Mouse (Mus musculus): ENCODE measurements around the gene Xylb.

The Xylb gene

DNA sequence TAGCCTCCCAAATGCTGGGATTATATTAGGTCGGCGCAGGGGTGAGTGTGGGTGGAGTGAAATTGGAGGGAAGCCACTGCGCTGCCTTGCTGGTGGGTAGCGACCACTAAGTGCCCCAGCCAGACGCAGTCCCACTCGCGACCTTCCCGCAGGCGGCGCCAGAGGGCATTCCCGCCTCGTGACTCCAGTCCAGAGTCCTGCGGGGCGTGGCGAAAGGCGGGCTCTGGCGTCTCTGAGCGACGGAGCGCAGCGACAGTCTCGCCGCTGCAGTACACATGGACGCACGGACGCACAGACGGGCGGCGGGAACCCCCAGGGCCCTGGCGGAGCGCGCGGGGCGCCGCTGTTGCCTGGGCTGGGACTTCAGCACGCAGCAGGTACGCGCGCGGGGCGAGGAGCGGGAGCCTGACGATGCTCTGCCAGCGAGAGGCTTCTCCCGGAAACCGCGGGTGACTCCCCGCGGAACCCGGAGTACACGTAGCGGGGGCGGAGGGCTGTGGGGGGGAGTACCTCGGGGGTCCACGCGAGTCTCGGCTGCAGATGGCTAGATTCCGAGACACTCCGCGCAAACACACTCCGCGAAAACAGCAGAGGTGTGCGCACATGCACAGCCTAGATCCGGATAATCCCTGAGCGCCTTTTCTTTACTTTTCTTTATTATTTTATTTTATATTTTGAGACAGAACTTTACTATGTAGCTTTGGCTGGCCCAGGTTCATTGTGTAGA is at the start of gene Xylb:
TSS of gene Xylb (plus strand) at position 51 of the 727 bp plus-strand sequence.
- DNase-seq (ENCODE audit: extremely low spot score, low read depth, low spot score): peak; percentile 57

DNA sequence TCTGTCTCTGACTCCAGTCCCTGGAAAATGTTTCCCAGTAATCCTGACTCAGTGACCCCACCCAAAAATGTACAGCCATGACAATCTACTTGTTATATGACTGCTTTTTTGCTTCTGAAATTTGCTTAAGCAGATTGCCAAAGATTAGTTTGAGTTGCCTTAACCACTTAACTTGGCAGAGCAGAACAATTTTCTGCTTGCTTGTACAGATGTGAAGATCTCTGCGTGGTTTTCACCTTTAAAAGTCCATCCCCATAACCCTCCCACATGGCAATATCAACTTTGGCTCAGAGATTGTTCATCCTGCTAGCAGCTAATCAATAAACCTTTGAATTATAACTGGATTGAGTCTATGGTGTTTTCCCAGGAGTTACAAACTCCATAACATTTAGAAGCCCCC is 48.1 kb upstream of the Xylb start:
- no peak for DNase-seq (ENCODE audit: extremely low spot score, low read depth, low spot score)

DNA sequence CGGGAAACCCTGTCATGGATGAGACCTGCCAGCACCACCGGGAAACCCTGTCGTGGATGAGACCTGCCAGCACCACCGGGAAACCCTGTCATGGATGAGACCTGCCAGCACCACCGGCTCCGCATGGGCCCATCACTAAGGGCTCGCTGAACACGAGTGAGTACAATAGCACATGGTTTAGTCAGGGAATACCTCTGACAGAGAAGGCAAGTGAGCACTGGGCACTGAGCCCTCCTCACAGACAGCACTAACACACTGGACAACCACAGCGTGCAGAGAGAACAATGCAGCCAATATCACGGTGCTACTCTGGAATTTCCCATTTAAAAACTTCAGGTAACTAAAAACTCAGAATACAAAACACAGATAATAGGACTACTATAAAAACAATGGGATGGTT is 44.1 kb upstream of the Xylb start:
- DNase-seq (ENCODE audit: extremely low spot score, low read depth, low spot score): no peak

DNA sequence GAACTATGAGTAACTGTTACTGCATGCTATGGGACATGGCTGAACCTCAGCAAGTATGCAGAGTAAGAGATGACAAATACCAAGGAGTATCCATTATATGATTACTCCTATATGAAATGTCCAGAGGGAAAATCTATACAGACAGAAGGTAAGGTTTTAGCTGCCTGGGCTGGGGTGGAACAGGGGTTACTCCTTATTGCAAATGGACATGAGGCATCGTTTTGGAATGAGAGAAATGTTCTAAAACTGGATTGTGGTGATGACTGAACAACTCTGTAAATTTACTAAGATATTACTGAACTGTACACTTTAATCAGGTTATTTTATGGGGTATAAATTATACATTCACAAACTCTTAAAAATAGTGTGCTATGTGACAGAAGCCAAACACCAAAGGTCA is 38.3 kb upstream of the Xylb start:
- DNase-seq (ENCODE audit: extremely low spot score, low read depth, low spot score): no peak

DNA sequence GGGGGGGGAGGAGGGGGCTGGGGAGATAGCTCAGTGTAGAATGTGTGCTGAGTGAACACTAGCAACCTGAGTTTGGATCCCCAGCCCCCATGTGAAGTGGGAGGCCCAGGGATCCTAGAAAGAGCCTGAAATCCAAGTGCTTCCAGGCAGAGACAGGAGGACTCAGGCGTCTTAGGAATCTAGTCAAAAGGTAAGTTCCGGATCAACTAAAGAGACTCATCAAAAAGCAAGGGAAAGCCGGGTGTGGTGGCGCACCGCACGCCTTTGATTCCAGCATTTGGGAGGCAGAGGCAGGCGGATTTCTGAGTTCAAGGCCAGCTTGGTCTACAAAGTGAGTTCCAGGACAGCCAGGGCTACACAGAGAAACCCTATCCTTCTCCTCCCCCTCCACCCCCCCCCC is 36.7 kb upstream of the Xylb start:
- no peak for DNase-seq (ENCODE audit: extremely low spot score, low read depth, low spot score)

DNA sequence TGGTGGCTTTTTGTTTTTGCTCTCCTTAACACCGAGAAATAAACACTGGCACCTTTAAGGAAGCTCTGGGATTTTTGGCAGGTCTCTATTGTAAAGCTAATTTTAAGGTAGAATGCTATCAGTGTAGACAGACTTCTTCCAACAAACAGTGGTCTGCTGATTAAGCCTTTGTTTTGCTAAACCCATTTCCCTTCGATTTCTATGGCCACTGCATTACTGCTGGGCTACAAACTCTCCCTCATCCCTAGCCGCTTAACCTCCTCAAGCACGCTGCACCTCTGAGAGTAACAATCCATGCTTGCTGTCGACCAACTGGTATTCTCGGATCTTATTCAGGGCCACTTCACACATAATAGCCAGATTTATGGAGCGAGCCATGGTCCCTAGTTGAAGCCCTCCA is 36.2 kb upstream of the Xylb start:
- no peak for DNase-seq (ENCODE audit: extremely low spot score, low read depth, low spot score)

DNA sequence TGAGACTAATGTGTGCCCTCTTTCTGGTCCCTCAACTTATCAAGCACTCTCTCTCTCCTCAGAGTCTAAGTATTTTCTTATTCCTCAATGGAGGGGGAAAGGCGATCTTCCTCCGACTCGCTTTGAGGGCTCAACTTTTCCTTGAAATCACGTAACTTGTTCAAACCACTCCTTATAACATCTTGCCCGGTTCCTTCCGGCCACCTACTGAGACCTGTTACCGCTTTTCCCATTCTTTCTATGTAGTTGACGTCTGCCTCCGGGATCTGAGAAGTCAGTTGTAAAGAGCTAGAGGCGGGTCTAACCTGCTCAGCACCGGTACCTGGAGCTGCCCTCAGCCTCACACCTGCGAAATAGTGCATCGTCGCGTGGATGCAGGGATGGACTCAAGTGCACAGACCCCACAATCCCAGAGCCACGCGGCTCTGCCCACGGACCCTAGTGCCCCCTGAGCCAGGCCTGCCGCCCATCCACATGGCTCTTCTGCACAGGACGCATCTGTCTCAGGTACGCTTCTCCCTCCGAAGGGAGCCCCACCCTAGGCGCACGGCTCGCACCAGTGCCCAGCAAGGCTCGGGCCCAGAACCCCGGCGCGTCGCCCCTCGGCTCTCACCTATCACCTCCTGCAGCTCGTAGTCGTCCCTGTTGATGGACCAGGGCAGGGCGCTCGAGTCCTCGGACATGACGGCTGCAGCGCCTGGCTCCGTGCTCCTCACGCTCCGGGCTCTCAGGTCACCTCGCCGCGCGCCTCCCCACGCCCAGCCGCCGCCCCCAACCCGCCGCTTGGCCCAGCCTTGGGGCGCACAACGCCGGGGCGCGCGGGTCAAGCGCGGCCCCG is 35.6 kb upstream of the Xylb start:
- no peak for DNase-seq (ENCODE audit: extremely low spot score, low read depth, low spot score)

DNA sequence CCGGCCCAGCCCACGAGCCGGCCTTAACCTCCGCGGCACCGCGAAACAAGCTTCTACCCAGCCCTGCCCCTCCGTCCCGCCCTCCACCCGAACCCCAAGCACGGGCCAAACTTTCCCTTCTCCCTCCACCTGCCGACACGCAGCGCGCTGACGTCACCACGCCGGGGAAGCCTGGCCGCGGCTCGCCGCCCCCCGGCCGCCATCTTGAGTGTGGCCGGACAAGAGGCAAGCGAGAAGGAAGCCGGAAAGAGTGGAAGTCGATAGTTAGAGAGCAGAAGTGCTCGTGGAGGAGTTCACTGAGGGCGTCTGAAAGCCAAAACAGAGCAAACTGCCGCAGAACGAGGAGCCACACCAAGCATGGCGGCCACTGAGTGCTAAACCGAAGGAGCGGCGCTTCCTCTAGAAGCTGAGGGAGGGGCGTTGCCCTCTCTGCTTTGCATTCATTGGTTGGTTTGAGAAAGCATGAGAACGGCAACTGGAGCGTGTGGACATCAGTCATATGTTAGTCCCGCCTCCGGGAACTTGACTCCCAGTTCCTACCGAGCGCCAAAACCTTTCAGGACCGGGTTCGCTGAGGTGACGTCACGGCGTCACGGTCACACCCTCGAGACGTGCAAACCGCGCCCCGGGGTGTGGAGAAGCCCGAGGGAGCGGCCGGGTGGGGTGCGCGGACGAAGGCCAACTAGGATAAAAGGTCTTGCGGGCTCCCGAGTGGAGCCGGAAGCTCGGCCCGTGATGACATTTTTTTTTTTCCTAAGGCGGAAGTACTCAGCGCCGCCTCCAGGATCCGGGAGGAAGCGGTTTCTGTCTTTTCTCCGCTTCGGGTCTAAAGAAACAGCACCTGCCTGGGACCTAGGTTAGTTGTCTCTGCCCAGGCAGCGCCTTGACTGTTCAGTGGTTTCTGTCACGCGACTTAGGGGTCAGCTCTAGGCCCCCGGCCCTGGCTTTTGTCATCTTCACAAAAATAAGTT is 34.6 kb upstream of the Xylb start, which contains the start of gene Oxsr1:
TSS of gene Oxsr1 (minus strand) at position 139 of the 971 bp plus-strand sequence.
- peak; percentile 98 for DNase-seq (ENCODE audit: extremely low spot score, low read depth, low spot score)

DNA sequence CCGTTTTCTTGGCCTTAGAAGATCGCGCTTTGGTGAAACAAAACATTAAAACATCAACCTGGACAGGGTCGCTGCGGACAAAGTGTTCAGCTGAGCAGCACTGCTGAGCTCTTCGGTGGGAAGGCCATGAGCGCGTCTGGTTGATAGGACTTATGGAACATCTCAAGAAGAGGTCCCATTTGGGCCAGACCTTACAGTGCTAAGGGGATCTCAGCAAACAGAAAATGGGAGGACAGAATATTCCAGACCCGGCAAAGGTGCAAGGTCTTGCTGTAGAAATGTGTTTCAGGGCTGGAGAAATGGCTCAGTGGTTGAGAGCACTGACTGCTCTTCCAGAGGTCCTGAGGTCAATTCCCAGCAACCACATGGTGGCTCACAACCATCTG is 33.9 kb upstream of the Xylb start:
- no peak for DNase-seq (ENCODE audit: extremely low spot score, low read depth, low spot score)

DNA sequence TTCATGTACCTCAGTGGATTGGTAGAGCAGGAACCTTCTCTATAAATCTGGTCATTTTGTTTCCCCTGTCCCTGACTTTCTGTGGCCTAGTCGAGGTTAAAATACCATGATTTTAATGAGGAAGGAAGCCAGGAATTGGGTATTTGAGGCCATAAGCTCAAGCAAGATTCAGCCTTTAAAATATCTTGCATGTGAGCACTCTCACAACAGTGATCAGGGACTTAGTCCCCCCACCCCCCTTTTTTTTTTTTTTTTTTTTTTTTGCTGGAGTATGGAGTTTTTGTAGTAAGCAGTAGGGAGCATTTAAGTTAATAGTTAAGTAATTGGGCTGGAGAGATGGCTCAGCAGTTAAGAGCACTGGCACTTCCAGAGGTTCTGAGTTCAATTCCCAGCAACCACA is 33.1 kb upstream of the Xylb start:
- no peak for DNase-seq (ENCODE audit: extremely low spot score, low read depth, low spot score)

DNA sequence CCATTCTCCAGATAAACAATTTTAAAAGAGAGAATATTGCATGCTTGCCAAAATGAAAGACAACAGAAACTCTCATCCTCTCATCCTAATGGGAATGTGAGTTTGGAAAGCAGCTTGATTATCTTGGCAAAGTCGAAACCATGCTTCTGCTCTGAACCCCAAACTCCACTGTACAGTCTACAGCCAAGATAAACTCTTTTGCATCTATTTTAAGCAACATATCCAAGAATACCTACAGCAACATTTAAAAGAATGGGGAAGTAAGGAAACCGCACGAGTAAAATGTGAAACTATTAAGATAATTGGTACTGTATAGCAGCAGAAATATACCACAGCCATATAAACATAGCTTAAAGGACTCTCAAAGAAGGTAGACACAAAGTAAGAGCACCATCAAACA is 28.7 kb upstream of the Xylb start:
- DNase-seq (ENCODE audit: extremely low spot score, low read depth, low spot score): no peak

DNA sequence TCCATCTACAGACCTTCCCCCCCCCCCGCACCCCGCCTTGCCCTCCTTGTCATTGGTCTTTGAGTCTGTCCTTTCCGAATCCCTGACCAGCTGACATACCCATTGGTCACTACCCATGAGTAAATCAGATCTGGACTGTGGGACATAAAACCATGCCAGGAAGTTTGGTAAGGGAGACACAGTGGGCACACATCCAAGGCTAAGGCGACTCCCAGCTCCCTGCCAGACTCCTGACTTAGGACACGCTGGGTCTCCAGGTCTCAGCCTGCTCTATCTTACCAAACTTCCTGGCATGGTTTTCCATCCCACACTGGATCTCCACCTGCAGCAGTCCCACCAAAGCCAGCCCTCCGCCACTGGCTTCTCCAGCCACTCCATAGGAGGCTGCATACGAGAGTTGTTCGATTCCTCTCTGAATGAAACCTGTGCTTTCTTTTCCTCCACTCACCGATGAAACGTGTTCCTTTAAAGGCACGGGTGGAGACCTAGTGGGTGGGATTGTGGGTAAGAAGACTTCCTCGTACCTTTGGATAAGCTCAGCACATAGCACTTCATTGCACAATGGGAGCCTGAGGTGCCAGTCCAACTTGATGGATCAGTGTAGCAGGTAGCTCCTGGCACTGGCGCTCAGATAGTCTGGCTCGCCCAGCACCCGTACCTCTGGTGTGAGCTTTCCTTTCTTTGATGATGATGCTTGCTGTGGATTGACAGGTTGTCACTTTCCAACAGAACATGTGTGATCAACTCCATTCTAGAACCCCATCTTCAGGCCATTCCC is 26.8 kb upstream of the Xylb start:
- no peak for DNase-seq (ENCODE audit: extremely low spot score, low read depth, low spot score)

DNA sequence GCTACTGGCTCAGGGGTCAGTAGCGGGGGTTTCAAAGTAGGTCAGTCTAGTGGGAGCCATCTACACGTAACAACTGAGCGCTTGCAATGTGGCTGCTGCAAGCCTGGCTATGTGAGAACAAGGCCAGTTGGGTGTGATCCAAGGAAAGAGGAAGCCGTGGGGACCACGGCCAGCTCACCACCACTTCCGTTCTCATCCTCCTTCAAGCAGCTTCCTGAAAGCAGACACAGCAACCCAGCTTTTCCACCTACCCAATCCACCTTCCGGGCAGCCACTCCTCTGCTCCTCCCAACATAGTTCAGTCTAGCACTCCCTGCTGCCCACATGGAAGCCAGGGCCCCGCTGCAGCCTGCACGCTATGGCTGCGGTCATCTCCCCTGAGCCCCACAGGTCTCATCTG is 22.9 kb upstream of the Xylb start:
- DNase-seq (ENCODE audit: extremely low spot score, low read depth, low spot score): no peak

DNA sequence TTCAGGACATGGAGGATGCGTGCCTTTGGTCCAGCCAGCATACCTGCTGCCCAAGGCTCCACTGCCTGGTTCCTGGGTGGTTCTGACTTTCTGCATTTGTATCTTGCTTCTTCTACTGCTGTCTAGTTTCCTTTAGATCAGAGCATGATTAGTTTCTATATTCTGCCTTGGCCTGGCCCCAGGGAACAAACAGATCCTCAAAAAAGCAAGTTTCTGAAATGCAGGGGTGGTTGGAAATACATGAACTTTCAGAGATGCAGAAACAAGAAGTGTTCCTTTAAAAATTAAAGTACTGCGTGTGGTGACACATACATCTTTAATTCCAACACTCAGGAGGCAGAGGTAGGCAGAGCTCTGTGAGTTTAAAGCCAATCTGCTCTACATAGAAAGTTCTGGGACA is 22.3 kb upstream of the Xylb start:
- no peak for DNase-seq (ENCODE audit: extremely low spot score, low read depth, low spot score)

DNA sequence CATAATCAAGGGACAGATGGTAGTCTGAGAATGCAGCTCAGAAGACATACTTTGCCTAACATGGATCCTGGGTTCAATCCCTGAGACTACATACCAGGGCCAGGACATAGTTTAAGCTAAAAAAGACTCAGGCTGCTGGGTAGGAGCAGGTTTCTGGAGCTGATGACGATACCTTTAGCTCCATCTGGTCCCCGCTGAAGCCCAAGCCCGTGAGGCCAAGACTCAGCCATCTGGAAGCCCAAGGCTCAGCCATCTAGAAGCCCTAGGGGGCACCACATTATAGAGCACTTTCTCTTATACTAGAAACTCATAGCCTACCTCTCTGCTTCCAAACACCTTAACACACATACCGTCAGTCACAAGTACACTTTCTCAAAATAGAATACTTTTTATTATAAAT is 21.6 kb upstream of the Xylb start:
- no peak for DNase-seq (ENCODE audit: extremely low spot score, low read depth, low spot score)

DNA sequence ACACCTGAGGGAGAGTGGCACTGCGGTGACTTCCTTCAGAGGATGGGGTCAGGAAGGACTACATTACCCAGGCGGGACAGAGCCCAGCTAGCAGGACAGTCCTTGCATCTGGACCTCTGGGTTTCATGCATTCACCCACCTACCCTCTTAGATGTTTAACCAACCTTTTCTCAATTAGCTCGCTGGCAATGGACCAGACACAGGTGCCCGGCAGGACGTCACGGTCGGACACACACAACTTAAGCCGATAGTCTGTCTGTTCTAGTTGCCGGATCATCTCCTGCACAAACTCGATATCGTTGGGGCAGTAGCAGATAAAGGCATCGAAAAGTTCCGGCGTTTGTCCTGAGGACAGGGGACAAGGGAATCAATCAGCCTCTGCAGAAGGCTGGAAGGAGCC is 19.3 kb upstream of the Xylb start:
- no peak for DNase-seq (ENCODE audit: extremely low spot score, low read depth, low spot score)

DNA sequence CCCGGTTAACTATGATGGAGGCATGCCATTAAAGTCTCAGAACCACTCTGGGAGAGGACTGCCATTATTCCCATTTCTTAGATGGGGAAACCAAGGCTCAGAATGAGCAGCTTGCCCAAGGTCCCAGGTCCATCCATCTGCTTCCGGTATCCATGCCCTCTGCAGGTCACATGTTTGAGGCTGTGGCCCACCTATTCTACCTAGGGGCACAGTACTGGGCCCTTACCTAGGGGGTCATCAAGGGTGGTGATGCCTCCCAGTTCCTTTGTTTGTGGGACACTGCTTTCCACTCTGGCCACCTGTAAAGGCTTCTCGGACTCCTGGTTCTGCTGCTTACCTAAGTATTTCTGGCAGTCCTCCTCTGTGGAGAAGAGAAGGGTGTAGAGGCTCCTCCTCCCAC is 18.8 kb upstream of the Xylb start:
- DNase-seq (ENCODE audit: extremely low spot score, low read depth, low spot score): no peak

DNA sequence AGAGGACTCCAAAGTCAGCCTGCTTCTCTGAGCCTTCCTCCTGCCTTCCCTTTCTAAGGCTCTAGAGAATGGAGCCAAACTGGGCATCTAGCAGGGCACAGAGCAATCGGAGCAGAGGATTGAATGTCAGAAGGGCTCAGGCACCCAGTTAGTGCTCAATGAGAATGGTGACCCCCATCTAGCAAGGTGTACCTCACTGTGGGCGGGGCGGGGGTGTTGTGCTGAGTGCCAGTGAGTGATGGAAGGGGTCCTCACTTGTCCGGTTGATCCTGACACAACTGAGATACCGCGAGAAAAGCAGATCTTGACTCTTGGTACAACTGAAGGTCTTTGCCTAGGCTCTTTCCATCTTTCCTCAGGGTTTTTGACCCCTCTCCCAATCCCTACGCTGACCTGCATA is 18.1 kb upstream of the Xylb start:
- DNase-seq (ENCODE audit: extremely low spot score, low read depth, low spot score): no peak

DNA sequence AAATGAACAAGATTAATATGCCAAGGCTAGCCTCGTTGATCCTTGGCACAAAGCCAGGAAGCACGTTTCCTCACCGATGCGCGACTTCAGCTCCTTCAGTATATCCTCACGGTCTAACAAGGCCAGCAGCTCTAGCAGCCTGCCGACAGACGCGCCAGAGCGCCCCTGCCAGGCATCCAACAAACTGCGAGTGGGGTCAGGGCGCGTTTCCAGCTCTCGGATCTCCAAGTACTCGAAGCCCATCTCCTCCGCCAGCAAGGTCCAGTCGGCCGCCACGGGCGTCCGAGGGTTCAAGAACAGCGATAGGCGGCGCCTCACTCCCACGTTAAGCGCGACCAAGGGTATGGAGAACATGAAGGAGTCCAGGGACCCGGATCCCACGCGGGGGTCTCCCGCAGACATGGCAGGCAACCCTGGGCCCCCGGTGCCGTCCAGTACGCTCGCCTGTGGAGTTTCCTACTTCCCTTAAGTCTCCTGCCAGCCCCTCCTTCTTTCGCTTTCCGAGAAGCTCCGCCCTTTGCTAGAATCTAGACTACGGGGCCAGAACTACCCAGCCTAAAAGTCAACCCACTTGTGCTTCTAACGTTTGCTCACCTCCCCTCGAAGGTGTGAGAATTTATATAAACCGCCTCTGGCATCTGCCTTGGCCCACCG is 17.5 kb upstream of the Xylb start, which contains the start of gene Acaa1a:
TSS of gene Acaa1a (plus strand) at position 119 of the 654 bp plus-strand sequence.
- DNase-seq (ENCODE audit: extremely low spot score, low read depth, low spot score): no peak

DNA sequence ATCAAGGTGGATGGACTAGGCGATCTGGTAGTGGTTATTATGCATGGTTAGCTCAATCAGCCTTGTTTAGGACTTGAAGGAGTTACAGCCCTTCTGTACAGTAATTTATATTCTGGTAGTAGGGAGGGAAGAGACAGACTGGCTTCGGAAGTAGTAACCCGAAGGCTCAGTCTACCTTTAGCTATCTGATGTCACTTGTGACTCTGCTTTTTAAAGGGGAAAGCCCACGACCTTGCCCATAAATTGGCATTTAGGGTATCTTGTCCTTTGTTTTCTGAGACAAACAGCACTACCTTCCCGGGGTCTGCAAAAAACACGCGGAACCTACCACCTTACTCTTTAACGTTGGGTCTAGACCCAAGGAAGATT is 17.0 kb upstream of the Xylb start:
- DNase-seq (ENCODE audit: extremely low spot score, low read depth, low spot score): no peak

All from hindlimb bud, embryonic 11.5 days (tissue).